Mouse (Mus musculus) brain, embryonic 14.5 days (tissue): ENCODE data around the gene Heatr9.

Experiments
- CTCF ChIP-seq: fragments of 200-500 bp; IDR thresholded peaks from 2 replicates; pipeline ENCODE4 v1.5.1; 2012; ENCODE audit warnings: inconsistent platforms, mild to moderate bottlenecking, moderate library complexity, borderline replicate concordance; ENCODE audit not compliant: insufficient read depth, insufficient read length; ENCODE audit errors: extremely low read depth
- POLR2A ChIP-seq: fragments of 200-500 bp; IDR thresholded peaks from 2 replicates; pipeline ENCODE4 v1.6.1; 2012; ENCODE audit warnings: mild to moderate bottlenecking, inconsistent platforms, borderline replicate concordance; ENCODE audit not compliant: poor library complexity, insufficient read depth, insufficient read length, severe bottlenecking; ENCODE audit errors: extremely low read depth

DNA sequence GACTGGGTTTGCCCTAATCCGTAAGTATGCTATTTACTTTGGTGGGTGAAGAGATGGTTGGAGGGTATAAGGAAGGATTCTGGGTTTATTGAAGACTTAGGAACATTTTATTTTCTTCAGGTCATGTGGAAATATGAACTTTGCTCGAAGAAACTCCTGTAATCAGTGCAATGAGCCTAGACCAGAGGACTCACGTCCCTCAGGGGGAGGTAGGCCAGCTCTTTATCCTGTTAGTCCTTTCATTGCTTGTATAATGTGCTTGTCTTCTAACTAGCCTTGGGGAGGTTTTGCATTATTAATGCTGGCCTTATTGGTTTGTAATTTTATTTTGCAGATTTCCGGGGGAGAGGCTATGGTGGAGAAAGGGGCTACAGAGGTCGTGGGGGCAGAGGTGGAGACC, 17.7 kb downstream of the Heatr9 start:
- TF ChIP-seq POLR2A: no peak
- no peak for TF ChIP-seq CTCF
